Mouse (Mus musculus): ENCODE measurements around the gene Ube2j1. TPM values are rescaled to one million over a fixed set of nuclear protein-coding genes. Genes with fewer than 3 reads are reported as not detected.

Ube2j1 gene
- polyA plus RNA-seq (2021; fragmentation: Nextera tagmentation), result 34.1 and 40.6 TPM in 2 replicates
- long read RNA-seq, experiment 1, transcript Ube2j1-202 (8 exons, 3,530 nt), result major isoform, 125 of 363 reads
- long read RNA-seq, experiment 1, partial matches to known transcripts, result 53 of 363 reads
- long read RNA-seq, experiment 1, other reads (novel, unspliced or antisense), result 185 of 363 reads
- long read RNA-seq, experiment 2, transcript Ube2j1-202 (8 exons, 3,530 nt), result major isoform, 14 of 53 reads
- long read RNA-seq, experiment 2, partial matches to known transcripts, result 2 of 53 reads
- long read RNA-seq, experiment 2, other reads (novel, unspliced or antisense), result 37 of 53 reads

DNA sequence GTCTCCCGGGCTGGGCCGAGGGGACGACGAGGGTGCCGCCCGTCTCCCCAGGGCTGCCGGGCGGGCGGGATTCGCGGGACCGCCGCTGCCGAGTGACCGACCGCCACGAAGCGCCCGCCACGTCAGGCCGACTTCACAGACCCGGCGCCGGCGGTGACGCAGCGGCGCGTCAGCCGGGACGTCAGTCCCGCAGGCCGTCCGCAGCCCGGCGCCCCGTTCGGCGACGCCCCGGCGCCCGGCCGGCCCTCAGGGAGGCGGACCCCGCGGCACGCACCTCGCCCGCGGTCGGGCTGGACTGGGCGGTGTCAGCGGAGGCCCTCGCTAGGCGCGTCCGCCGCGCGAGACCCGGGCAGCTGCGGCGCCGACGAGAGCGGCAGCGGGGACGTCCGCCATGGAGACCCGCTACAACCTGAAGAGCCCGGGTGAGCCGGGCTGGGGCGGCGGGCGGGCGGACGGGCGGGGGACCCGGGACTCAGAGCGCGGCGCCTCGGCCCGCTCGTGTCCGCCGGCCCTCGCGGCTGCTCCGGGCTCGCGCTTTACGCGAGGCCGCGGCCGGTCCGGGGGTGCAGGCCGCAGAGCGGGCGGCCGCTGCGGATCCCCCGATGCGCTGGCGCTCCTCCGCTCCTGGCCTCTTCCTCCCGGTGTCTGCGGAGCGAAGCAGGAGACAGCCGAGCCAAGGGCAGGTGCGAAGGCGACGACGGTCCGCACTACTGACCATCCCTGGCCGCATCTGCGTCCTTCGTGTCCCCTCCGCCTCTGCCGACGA lies at the start of gene Ube2j1:
Gene Ube2j1 (plus strand): TSS at position 222 of the 766 bp plus-strand sequence.

DNA sequence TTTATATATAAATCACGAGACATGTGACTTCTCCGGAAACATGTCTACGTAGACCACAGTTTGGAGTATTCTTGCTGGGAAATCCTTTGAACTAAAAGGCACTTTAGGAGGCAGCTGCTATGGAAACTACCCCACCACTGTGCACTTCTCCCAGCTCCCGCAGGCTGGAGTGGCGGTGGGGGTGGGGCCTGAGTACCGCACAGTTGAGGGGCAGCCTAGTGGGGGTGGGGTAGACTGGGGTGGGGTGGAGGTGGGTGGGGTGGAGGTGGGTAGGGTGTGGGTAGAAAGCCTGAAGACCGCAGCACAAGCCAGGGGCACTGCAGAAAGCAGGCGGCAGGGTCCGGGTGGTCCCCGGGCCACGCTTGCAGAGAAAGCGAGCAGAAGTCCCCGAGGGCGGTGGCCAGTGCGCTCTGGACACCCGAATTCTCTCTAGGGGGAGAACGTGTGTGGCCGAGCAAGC lies 48.5 kb upstream of the Ube2j1 start, which contains the start of gene Rragd:
Gene Rragd (plus strand): TSS at position 322 of the 460 bp plus-strand sequence.

DNA sequence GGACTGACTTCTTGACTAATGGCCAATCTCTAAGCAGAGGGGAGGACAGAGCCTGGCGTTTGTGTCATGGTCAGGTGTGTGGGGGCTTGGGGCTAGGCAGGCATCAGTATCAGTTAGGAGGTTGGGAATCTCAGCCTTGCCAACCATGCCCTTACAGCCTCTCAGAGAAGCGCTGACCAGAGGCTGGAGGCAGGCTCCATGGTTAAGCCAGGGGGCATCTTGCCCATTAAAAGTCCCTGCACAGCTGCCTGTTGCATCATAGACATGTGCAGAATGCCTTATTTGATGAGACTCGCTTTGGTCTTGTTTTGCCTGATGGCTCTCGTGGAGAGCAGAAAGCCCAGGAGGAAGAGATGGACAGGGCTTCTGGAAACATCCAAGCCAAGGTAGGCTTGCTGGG lies 31.8 kb downstream of the Ube2j1 start, which contains the start of gene Gabrr2:
Gene Gabrr2 (plus strand): TSS at position 19 of the 400 bp plus-strand sequence.

Other genes starting within 250 kb of the Ube2j1 start
- 92.8 and 95.3 TPM in 2 replicates for gene Lyrm2, start 231.2 kb upstream of the Ube2j1 start, polyA plus RNA-seq (2021; fragmentation: Nextera tagmentation)
- gene Ankrd6, start 80.6 kb upstream of the Ube2j1 start, polyA plus RNA-seq (2021; fragmentation: Nextera tagmentation), result 12.0 and 12.9 TPM in 2 replicates
- 22.9 and 31.8 TPM in 2 replicates for gene Rragd, start 48.4 kb upstream of the Ube2j1 start, polyA plus RNA-seq (2021; fragmentation: Nextera tagmentation)
- gene Gabrr2, start 31.6 kb downstream of the Ube2j1 start, polyA plus RNA-seq (2021; fragmentation: Nextera tagmentation), result 0.83 and 0.87 TPM in 2 replicates
- gene Gabrr1, start 101.1 kb downstream of the Ube2j1 start, polyA plus RNA-seq (2021; fragmentation: Nextera tagmentation), result 0.09 TPM in 1 of 2 replicates, not detected in the other
- 0.72 and 3.0 TPM in 2 replicates for gene Pm20d2, start 158.3 kb downstream of the Ube2j1 start, polyA plus RNA-seq (2021; fragmentation: Nextera tagmentation)
- 14.6 and 23.3 TPM in 2 replicates for gene Srsf12, start 177.6 kb downstream of the Ube2j1 start, polyA plus RNA-seq (2021; fragmentation: Nextera tagmentation)

Measured in left cerebral cortex, adult 6 months (tissue).